Mouse (Mus musculus): ENCODE results near the gene Klhl42. TPM values are rescaled to one million over a fixed set of nuclear protein-coding genes. Genes with fewer than 3 reads are reported as not detected.

Klhl42 gene
- polyA plus RNA-seq, 1 experiment = 14.3 TPM

GRCm38 (mm10) chr6:147053785-147054646 lies 37.2 kb upstream of the Klhl42 start:
- DNase-seq (ENCODE audit: low read depth in 1 of 2, low spot score in 2 of 2) = no peak
- TF ChIP-seq POLR2A (IDR thresholded peaks at IDR 0.05; ENCODE audit: low read depth, low read length) (no peak), CTCF (IDR thresholded peaks at IDR 0.05; ENCODE audit: extremely low read depth, insufficient read depth, insufficient read length, insufficient replicate concordance) (no peak)
- Histone ChIP-seq H3K4me1 (ENCODE audit: control insufficient read depth, insufficient read depth, insufficient read length) (no peaks in the 10 kb centered on the region), H3K27me3 (ENCODE audit: control insufficient read depth, insufficient read depth, low read length) (no peaks in the 10 kb centered on the region), H3K27ac (ENCODE audit: insufficient read depth, low read length) (no peak overlapping the region), H3K36me3 (ENCODE audit: control insufficient read depth, insufficient read depth, low read length) (peaks cover 24% of the 10 kb centered on the region), H3K4me3 (ENCODE audit: extremely low read depth, insufficient read depth, insufficient read length) (no peak overlapping the region)
- 94% methylated on average over 19 of the region's 19 CpGs for WGBS

GRCm38 (mm10) chr6:147055374-147055977 lies 35.7 kb upstream of the Klhl42 start:
- Histone ChIP-seq H3K4me3 (ENCODE audit: extremely low read depth, insufficient read depth, insufficient read length) (no peak overlapping the region), H3K36me3 (ENCODE audit: control insufficient read depth, insufficient read depth, low read length) (peaks cover 19% of the 10 kb centered on the region), H3K27ac (ENCODE audit: insufficient read depth, low read length) (no peak overlapping the region), H3K27me3 (ENCODE audit: control insufficient read depth, insufficient read depth, low read length) (no peaks in the 10 kb centered on the region), H3K4me1 (ENCODE audit: control insufficient read depth, insufficient read depth, insufficient read length) (no peaks in the 10 kb centered on the region)
- no peak for DNase-seq (ENCODE audit: low read depth in 1 of 2, low spot score in 2 of 2)
- TF ChIP-seq CTCF (IDR thresholded peaks at IDR 0.05; ENCODE audit: extremely low read depth, insufficient read depth, insufficient read length, insufficient replicate concordance) = no peak
- WGBS = 86% methylated on average over 10 of the region's 10 CpGs

- no peak overlapping the region for H3K27ac ChIP-seq (ENCODE audit: insufficient read depth, low read length)
- no peaks in the 10 kb centered on the region for H3K27me3 ChIP-seq (ENCODE audit: control insufficient read depth, insufficient read depth, low read length)
- no peak for DNase-seq (ENCODE audit: low read depth in 1 of 2, low spot score in 2 of 2)
- no peak overlapping the region for H3K4me3 ChIP-seq (ENCODE audit: extremely low read depth, insufficient read depth, insufficient read length)
- H3K36me3 ChIP-seq (ENCODE audit: control insufficient read depth, insufficient read depth, low read length) = peaks cover 25% of the 10 kb centered on the region
- no peaks in the 10 kb centered on the region for H3K4me1 ChIP-seq (ENCODE audit: control insufficient read depth, insufficient read depth, insufficient read length)
- TF ChIP-seq POLR2A (IDR thresholded peaks at IDR 0.05; ENCODE audit: low read depth, low read length) = no peak
- no peak for TF ChIP-seq CTCF (IDR thresholded peaks at IDR 0.05; ENCODE audit: extremely low read depth, insufficient read depth, insufficient read length, insufficient replicate concordance)
- WGBS = 88% methylated on average over 7 of the region's 7 CpGs
These were observed 31.9 kb upstream of the Klhl42 start for GRCm38 (mm10) chr6:147059326-147059725.

- Histone ChIP-seq H3K27ac (ENCODE audit: insufficient read depth, low read length) (no peak overlapping the region), H3K4me3 (ENCODE audit: extremely low read depth, insufficient read depth, insufficient read length) (no peak overlapping the region), H3K4me1 (ENCODE audit: control insufficient read depth, insufficient read depth, insufficient read length) (no peaks in the 10 kb centered on the region), H3K27me3 (ENCODE audit: control insufficient read depth, insufficient read depth, low read length) (no peaks in the 10 kb centered on the region), H3K36me3 (ENCODE audit: control insufficient read depth, insufficient read depth, low read length) (peaks cover 22% of the 10 kb centered on the region)
- no peak for DNase-seq (ENCODE audit: low read depth in 1 of 2, low spot score in 2 of 2)
- TF ChIP-seq POLR2A (IDR thresholded peaks at IDR 0.05; ENCODE audit: low read depth, low read length) = no peak
- no peak for TF ChIP-seq CTCF (IDR thresholded peaks at IDR 0.05; ENCODE audit: extremely low read depth, insufficient read depth, insufficient read length, insufficient replicate concordance)
- WGBS = 97% methylated on average over 9 of the region's 9 CpGs
These were observed 29.5 kb upstream of the Klhl42 start for GRCm38 (mm10) chr6:147061630-147062029.

- no peak for DNase-seq (ENCODE audit: low read depth in 1 of 2, low spot score in 2 of 2)
- Histone ChIP-seq H3K4me3 (ENCODE audit: extremely low read depth, insufficient read depth, insufficient read length) (no peak overlapping the region), H3K36me3 (ENCODE audit: control insufficient read depth, insufficient read depth, low read length) (peaks cover 25% of the 10 kb centered on the region), H3K27me3 (ENCODE audit: control insufficient read depth, insufficient read depth, low read length) (no peaks in the 10 kb centered on the region), H3K27ac (ENCODE audit: insufficient read depth, low read length) (no peak overlapping the region), H3K4me1 (ENCODE audit: control insufficient read depth, insufficient read depth, insufficient read length) (no peaks in the 10 kb centered on the region)
- 92% methylated on average over 7 of the region's 7 CpGs for WGBS
- TF ChIP-seq CTCF (IDR thresholded peaks at IDR 0.05; ENCODE audit: extremely low read depth, insufficient read depth, insufficient read length, insufficient replicate concordance) = no peak
- no peak for TF ChIP-seq POLR2A (IDR thresholded peaks at IDR 0.05; ENCODE audit: low read depth, low read length)
These were observed 29.1 kb upstream of the Klhl42 start for GRCm38 (mm10) chr6:147062034-147062433.

GRCm38 (mm10) chr6:147062694-147063093 lies 28.5 kb upstream of the Klhl42 start:
- WGBS = 95% methylated on average over 7 of the region's 7 CpGs
- Histone ChIP-seq H3K4me1 (ENCODE audit: control insufficient read depth, insufficient read depth, insufficient read length) (no peaks in the 10 kb centered on the region), H3K36me3 (ENCODE audit: control insufficient read depth, insufficient read depth, low read length) (peaks cover 26% of the 10 kb centered on the region), H3K4me3 (ENCODE audit: extremely low read depth, insufficient read depth, insufficient read length) (no peak overlapping the region), H3K27ac (ENCODE audit: insufficient read depth, low read length) (no peak overlapping the region), H3K27me3 (ENCODE audit: control insufficient read depth, insufficient read depth, low read length) (no peaks in the 10 kb centered on the region)
- TF ChIP-seq POLR2A (IDR thresholded peaks at IDR 0.05; ENCODE audit: low read depth, low read length) = no peak
- TF ChIP-seq CTCF (IDR thresholded peaks at IDR 0.05; ENCODE audit: extremely low read depth, insufficient read depth, insufficient read length, insufficient replicate concordance) = no peak
- DNase-seq (ENCODE audit: low read depth in 1 of 2, low spot score in 2 of 2) = no peak
